Mouse (Mus musculus): ENCODE measurements around the gene Gm28048.

Gene Gm28048

DNA sequence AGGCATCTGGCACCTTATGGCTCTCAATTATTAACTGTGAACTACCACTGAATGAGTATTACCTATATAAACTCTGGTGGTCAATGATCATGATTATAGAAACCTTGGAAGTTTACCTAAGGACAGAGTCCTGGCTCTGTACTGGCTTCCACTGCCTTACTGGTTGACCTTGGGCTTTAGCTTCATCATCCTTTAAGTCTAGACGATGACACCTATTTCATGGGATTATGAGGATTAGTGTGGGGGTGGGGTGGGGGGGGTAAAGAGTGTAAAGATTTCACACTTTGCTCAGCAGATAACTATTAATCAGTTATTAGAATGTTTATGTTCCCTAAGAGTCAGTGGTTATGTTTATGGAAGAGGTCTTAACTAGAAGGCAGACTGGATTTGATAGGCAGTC is 7.9 kb upstream of the Gm28048 start:
- DNase-seq, result no peak

- peak; percentile 68 to 90 for DNase-seq
Measured at GRCm38 (mm10) chr11:22987357-22987756, 5.5 kb upstream of the Gm28048 start.

- DNase-seq, result no peak
Measured at GRCm38 (mm10) chr11:22985510-22985909, 3.6 kb upstream of the Gm28048 start.

DNA sequence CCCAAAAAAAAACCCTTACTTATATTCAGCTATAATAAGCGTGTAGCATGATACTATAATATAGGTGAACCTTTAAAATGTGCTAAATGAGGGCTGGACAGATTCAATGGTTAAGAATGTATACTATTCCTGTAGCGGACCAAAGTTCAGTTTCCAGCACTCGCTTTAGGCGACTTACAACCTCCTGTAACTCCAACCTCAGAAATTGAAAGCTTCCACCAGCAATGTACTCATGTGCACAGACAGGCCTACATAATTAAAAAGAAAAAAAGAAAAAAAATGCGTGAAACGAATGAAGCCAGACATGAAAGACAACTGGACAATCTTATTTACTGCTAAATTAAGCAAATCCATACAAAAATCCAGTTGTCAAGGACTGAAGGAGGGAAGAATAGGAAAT is 956 bp upstream of the Gm28048 start:
- DNase-seq, result no peak

DNA sequence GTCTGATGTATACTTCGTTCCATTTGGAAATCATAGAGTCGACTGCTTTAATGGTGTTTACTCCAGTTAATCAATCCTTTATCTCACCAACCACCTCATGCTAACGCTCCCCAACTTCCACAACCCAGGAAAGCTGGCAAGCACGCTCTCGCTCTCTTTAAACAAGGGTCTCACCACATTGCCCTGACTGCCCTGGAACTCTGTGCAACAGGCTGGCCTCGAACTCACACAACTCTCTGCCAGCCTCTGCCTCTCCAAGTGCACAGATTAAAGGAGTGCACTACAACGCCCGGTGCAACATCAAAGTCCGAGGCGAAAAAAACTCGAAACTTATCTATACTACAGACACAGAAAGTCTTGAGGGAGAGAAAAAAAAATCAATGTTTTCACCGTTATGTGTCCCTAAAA is 343 bp downstream of the Gm28048 start:
- peak in 1 of 2 experiments; percentile 32 for DNase-seq

DNA sequence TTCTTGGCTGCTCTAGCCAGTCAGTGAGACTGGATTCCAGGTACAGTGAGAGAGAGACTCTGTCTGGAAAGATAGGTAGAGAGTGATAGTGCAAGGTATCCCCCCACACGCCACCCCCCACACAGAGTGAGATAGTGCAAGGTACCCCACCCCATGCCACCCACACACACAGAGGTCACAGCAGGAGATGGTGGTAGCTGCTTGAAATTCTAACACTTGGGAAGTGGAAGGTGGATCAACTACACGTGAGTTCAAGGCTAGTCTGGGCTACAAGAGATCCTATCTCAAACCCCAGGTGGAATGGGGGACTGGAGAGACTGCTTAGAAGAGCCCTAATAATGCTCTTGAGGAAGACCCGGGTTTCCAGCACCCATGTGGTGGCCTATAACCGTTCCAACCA is 849 bp downstream of the Gm28048 start:
- DNase-seq, result peak in 1 of 2 experiments; percentile 17

GRCm38 (mm10) chr11:22979221-22979620 is 2.7 kb downstream of the Gm28048 start:
- DNase-seq, result no peak

DNA sequence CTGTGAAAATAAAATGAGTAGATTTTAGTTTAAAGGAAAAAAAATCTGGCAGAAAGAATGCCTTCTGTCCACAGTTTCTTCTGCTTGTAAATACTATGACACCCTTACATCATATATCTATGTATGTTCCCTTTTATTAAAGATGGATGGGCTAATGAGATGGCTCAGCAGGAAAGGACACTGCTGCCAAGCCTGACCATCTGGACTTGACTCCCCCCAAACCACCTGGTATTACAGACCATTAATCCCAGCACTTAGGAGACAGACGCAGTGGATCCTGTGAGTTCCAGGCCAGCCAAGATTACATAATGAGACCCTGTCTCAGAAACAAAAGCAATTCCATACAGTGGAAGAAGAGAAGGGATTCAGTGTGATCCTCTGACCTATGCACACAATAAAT is 3.2 kb downstream of the Gm28048 start:
- peak; percentile 87 to 90 for DNase-seq

GRCm38 (mm10) chr11:22978215-22978614 is 3.7 kb downstream of the Gm28048 start:
- peak; percentile 28 to 35 for DNase-seq

DNA sequence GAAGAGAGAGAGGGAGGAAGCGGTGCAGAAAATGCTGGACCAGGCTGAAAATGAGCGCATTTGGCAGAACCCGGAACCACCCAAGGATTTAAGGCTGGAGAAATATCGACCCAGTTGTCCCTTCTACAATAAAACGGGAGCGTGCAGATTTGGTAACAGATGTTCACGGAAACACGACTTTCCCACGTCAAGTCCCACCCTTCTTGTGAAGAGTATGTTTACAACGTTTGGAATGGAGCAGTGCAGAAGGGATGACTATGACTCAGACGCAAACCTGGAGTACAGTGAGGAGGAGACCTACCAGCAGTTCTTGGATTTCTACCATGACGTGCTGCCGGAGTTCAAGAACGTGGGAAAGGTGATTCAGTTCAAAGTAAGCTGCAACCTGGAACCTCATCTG is 8.3 kb downstream of the Gm28048 start:
- DNase-seq, result peak in 1 of 2 experiments; percentile 28

GRCm38 (mm10) chr11:22972746-22973526 is 9.0 kb downstream of the Gm28048 start:
- peak; percentile 83 to 85 for DNase-seq

DNA sequence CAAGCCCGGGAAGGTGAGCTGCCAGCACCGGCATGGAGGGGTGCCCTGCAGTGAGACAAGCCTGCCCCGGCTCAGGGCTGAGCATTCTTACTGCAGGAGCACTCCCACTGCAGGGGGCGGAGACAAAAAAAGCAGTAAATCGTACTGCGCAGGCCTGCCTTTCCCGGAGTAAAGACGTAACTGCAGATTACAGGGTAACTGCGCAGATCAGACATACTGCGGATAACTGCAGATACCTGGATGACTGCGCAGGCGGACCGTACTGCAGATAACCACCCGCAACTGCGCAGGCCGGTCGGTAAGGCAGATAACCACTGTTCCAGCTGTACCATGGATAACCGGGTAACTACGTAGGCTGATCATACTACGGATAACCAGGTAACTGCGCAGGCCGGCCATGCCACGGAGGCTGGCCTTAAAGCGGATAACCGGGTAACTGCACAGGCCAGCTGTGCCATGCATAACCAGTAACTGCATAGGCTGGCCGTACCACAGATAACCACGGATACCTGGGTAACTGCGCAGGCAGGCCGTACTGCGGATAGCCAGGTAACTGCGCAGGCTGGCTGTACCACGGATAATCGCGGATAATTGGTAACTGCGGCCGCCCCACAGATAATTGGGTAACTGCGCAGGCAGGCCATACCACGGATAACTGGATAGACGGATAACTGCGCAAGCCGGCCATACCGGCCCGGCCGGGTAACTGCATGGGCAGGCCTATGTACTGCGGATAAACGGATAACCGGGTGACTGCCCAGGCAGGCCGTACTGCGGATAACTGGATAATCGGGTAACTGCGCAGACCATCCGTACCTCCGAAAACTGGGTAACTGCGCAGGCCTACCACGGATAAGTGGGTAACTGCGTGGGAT is 9.8 kb downstream of the Gm28048 start, which contains the start of gene Zrsr1:
Gene Zrsr1, plus strand, starts transcription at position 171 of the 875 bp plus-strand sequence.
- DNase-seq, result peak; percentile 71 to 78

DNA sequence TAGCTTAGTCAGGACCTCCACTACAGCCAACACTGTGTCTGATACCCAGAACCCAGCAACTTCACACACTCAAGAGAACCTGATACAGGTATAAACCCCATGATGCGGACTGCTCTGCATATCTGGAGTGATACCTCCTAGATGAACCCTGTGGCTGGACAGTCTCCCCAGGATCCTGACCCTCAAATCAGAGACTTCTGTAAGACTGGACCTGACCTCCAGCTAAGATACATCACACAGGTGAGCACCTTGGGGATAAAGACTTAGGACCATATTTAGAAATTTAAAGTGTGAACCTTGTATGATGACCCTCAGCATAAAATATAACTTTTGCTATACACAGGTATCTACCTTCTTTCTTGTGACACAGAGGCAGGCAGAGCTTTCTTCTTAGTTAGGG is 11.3 kb downstream of the Gm28048 start:
- DNase-seq, result no peak

DNA sequence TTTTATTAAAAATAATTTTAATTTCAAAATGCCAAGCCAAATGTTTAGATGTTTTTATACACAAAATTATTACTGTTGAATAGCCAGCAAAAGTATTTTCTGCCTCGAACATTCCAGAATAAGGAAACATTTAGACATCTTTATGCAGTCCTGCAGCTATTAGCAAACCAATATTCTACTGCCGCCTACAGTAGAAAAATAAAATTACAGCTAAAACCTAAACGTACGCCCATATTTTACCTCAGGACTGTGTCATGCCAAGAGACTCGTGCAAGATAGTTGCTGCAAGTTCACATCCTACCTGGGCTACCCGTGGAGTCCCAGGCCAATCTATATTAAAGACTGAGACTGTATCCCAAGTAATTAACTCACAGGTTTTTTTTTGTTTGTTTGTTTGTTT is 12.4 kb downstream of the Gm28048 start:
- DNase-seq, result peak in 1 of 2 experiments; percentile 62

- DNase-seq, result no peak
Measured at GRCm38 (mm10) chr11:22965503-22965902, 16.4 kb downstream of the Gm28048 start.

GRCm38 (mm10) chr11:22964401-22964800 is 17.5 kb downstream of the Gm28048 start:
- DNase-seq, result no peak

- no peak for DNase-seq
Measured at GRCm38 (mm10) chr11:22962101-22962500, 19.8 kb downstream of the Gm28048 start.

GRCm38 (mm10) chr11:22957791-22958374 is 24.0 kb downstream of the Gm28048 start:
- DNase-seq, result no peak

DNA sequence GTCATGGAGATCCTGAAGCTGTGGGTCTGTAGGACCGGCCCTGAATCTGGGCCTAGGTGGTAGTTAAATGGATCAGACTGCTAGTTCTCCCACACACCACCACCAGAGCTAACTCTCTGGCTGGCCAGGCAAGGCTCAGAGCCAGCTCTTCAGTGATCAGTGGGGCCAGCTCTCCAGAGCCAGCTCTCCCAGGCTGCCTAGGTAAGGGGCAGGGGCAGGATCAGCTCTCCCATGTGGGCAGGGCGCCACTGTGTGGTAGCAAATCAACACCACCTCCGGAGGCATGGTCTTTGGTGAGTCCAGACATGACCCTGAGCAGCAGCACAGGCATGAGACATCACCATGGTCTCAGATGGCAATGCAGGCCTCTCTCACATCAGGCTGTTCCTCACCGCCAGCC is 25.1 kb downstream of the Gm28048 start:
- peak; percentile 55 to 74 for DNase-seq

GRCm38 (mm10) chr11:22956346-22956745 is 25.5 kb downstream of the Gm28048 start:
- DNase-seq, result no peak

- DNase-seq, result no peak
Measured at GRCm38 (mm10) chr11:22952668-22953067, 29.2 kb downstream of the Gm28048 start.

DNA sequence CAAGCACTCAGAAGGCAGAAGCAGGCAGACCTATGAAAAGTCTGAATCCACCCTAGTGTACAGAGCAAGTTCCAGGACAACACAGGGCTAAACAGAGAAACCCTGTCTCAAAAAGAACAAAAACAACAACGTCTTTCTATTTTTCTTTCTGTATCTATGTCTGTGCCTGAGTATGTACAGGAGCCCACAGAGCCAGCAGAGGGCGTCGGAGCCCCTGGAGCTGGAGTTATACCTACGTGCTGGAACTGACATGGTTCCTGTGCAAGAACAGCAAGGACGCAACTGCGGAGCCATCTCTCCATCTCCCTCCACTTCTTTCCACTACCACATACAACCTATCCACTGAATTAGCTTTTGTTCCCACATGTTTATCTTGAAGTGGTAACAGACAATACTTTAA is 31.8 kb downstream of the Gm28048 start:
- no peak for DNase-seq

DNA sequence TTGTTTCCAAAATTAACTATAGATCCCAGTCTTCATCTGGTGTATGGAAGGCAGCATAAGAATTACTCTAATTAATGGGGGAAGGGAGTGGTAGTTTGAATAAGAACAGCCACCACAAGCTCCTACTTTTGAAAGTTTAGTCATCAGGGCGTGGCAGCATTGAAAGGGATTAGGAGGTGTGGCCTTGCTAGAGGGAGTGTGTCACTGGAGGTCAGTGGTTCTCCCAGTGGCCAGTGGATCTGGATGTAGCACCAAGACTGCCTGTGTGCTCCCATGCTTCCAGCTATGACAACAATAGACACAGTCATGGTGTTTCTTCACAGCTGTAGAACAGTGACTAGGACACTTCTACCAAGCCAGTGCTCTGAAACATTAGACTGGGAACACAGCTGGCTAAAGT is 32.8 kb downstream of the Gm28048 start:
- no peak for DNase-seq
